Mouse (Mus musculus) adrenal gland, postnatal 14 days (tissue): ENCODE data around the gene Bnipl. TPM values are rescaled to one million over a fixed set of nuclear protein-coding genes. Genes with fewer than 3 reads are reported as not detected.
"Not testable (repeated sequence)": the region's sequence is repeated elsewhere in the genome, so short reads cannot be mapped to it uniquely, and the experiment has no call there.

ENCODE experiments used
- DNase-seq: peaks from one replicate; pipeline ENCODE4 v3.0.0; 2021; ENCODE audit warnings: mixed read lengths
- total RNA-seq: library from RNA; stranded (reverse); gene quantifications from 2 replicates; pipeline ENCODE4 v1.2.3, GENCODE M21; 2021

Gene Bnipl
- total RNA-seq, 1 experiment from 2014 or later = 0.19 TPM

DNA sequence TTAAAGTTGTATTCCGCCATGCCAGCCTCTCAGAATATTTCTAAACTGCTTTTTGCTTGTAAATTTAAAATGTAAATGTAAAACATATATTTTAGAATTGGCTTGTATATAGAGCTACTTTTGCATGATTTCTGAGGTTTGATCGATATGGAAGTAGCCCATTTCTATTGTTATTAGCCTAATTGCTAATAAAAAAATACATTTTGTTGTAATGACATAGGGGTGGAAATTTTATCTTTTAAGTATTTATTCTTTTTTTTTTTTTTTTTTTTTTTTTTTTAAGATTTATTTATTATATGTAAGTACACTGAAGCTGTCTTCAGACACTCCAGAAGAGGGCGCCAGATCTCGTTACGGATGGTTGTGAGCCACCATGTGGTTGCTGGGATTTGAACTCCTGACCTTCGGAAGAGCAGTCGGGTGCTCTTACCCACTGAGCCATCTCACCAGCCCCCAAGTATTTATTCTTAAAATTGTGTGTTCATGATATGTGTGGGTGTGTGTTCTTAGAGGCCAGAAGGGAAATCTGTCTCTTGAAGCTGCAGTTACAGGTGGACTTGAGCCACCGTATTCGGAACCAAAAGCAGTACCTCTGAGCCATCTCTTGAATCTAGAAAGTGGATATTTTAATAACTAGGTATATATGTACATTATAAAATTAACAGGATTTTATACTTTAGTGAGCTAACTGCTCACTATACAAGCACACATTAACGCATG lies 37.9 kb downstream of the Bnipl start:
- not testable (repeated sequence) for DNase-seq

DNA sequence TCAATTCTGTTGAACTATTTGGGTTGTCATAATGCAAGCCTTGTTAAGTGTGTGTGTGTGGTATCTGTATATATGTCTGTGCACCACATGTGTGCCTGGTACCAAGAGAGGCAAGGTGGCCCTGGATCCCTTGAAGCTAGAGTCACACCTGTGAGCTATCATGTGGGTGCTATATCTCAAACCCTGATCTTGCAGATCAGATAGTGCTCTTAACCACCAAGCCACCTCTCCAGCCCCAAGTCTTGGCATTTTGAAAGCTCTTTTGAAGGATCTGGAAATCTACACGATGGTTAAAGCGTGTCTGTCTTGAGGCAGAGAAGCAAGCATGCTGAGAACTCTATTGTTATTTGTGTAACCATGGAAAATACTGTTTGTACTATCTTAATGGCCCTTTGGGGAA lies 40.4 kb downstream of the Bnipl start:
- no peak for DNase-seq

DNA sequence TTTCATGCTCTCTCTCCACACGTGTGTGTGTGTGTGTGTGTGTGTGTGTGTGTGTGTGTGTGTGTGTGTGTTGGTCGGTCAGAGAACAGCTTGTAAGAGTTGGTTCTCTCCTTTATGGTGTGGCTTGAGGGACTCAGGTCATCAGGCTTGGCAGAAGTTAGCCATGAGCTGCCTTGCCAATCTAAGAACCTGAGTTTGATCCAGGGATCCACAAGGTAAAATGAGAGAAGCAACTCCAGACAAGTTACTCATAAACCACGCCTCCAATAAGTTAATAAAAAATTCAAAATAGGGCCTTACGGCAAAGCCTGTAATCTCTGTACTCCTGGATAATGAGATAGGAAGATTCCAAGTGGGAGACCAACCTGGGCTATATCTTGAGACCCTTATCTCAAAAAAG lies 42.7 kb downstream of the Bnipl start:
- DNase-seq = no peak

DNA sequence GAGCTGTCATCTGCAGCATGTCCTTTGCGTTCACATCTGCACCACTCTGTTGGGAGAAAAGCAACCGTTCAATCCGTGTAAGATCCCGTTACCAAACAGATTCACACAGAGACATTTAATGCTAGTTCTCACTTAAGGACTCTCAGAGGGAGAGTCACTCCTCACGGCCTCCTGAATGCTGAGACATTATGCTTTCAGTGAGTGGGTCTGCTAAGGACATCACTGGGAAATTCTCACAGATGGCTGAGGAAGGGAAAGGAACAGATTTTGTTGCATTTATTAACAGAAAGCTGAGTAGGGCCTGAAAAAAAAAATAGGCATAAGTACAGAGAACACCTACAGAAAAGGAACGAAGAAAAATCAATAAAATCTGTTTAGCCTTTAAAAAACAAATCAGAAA lies 47.1 kb downstream of the Bnipl start:
- no peak for DNase-seq

DNA sequence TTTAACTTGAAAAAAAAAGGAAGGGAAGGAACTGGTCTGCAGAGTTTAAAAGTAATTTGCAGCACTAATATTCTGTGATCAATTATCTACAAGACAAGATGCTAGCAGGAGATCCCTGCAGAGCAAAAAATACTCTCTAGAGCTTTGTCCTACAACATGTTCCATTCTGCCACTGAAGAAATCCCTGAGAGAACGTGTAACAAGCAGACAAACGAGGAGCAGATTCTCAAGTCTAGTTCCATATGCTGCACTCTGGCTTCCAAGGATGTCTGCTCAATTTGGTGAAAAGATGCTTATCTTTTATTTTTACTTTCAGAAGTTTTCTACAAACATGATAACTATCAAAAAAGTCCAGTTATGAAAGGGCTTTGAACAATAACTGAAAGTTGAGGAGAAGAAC lies 50.4 kb downstream of the Bnipl start:
- no peak for DNase-seq

DNA sequence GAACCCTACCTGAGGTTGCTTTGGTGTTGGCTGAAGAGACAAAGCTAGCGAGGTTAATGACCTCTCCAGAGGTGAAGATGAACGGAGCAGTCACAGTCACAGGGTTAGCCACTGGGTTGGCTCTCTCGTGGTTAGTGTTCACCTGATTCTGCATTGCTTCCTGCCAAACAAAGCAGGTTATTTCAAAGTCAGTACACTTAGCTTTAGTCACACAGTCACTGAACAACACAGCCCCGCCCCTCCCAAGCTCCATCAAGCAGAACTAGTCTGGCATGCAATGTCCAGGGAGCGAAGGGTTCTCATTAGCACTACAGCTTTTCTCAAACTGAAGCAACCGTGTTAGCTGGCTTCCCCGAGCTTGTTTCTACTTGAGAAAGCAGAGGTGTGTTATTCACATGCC lies 50.9 kb downstream of the Bnipl start:
- no peak for DNase-seq

DNA sequence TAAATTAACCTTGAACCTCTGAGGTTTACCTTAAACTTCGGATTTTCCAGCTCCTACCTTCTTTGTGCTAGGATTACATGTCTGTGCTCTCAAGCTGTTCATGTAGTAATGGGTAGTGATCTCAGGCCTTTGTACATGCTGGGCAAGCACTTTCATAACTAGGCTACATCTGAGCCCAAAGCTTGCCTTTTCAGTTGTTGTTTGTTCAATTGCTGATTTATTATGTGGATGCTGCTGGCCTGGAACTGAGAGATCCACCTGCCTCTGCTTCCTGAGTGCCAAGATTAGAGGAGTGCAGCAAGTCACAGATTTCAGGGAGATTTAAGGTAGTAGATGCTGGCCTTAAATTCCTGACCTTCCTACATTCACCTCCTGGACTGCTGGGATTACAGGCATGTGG lies 51.9 kb downstream of the Bnipl start:
- DNase-seq = no peak

DNA sequence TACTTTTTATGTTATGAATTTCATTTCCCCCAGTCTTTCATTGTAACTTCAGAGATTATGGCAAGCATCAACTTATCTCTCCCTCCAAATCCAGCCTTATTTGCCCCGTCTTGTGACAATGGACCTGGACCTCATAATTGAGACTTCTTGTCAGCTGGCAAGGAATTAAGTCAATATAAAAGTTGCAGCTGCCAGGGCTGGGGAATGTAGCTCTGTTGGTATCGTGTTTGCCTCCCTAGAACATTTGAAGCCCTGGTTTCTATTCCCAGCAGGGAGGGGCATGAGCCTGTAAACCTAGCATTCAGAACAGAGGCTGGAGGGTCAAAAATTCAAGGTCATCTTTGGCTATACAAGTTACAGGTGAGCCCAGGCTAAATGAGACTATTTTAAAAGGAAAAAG lies 55.2 kb downstream of the Bnipl start:
- no peak for DNase-seq

DNA sequence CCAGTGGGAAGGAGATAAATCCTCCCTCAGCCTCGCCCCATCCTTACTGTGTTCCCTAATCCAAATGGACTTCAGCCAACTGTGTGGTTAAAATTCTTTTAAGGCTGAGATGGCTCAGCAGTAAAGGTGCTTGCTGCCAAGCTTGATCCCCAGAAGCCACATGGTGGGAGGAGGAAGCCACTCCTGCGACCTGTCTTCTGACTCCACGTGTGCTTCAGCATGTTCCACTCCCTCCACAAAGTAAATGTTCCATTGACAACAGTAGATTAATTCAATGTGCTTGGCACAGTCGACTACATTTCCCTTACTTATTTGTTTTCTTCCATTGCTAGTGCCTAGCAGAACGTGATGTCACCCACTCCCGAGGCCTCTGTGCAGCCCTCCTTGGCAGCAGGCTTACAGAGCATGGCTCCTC lies 56.3 kb downstream of the Bnipl start:
- DNase-seq = no peak

Other genes with a start within 250 kb of the Bnipl start
- gene Zfp687, start 235.7 kb downstream of the Bnipl start, total RNA-seq = 30.9 and 33.2 TPM in 2 replicates
- gene Psmd4, start 208.6 kb downstream of the Bnipl start, total RNA-seq = 218 and 243 TPM in 2 replicates
- 42.9 and 43.8 TPM in 2 replicates for gene Pip5k1a, start 144.3 kb downstream of the Bnipl start, total RNA-seq
- 56.6 and 62.8 TPM in 2 replicates for gene Vps72, start 140.2 kb downstream of the Bnipl start, total RNA-seq
- 1.4 TPM in 1 of 2 replicates, not detected in the other for gene Tmod4, start 126.7 kb downstream of the Bnipl start, total RNA-seq
- gene Scnm1, start 117.2 kb downstream of the Bnipl start, total RNA-seq = 39.8 and 43.6 TPM in 2 replicates
- 9.0 and 11.3 TPM in 2 replicates for gene Lysmd1, start 117.1 kb downstream of the Bnipl start, total RNA-seq
- gene Tnfaip8l2, start 108.8 kb downstream of the Bnipl start, total RNA-seq = 1.7 and 7.8 TPM in 2 replicates
- 2.8 and 5.4 TPM in 2 replicates for gene Sema6c, start 90.7 kb downstream of the Bnipl start, total RNA-seq
- 22.6 and 26.4 TPM in 2 replicates for gene Gabpb2, start 33.3 kb downstream of the Bnipl start, total RNA-seq
- gene Cdc42se1, start 22.5 kb downstream of the Bnipl start, total RNA-seq = 63.3 and 80.3 TPM in 2 replicates
- gene Mllt11, start 19.0 kb downstream of the Bnipl start, total RNA-seq = 6.9 and 15.1 TPM in 2 replicates
- gene Gm128, start 9.6 kb downstream of the Bnipl start, total RNA-seq = not detected in 2 replicates
- 78.9 and 104 TPM in 2 replicates for gene Mindy1, start 30.2 kb upstream of the Bnipl start, total RNA-seq
- gene Prune1, start 30.9 kb upstream of the Bnipl start, total RNA-seq = 21.6 and 24.0 TPM in 2 replicates
- 1.1 and 1.6 TPM in 2 replicates for gene Anxa9, start 56.0 kb upstream of the Bnipl start, total RNA-seq
- 181 and 196 TPM in 2 replicates for gene Cers2, start 63.6 kb upstream of the Bnipl start, total RNA-seq
- 27.1 and 28.0 TPM in 2 replicates for gene Setdb1, start 106.0 kb upstream of the Bnipl start, total RNA-seq
- not detected in 2 replicates for gene 4930558C23Rik, start 151.6 kb upstream of the Bnipl start, total RNA-seq
- gene Arnt, start 183.2 kb upstream of the Bnipl start, total RNA-seq = 58.4 and 62.9 TPM in 2 replicates
- gene Ctsk, start 248.1 kb upstream of the Bnipl start, total RNA-seq = 8.4 and 11.0 TPM in 2 replicates